Mouse (Mus musculus): ENCODE measurements around the gene Wars.

DNA sequence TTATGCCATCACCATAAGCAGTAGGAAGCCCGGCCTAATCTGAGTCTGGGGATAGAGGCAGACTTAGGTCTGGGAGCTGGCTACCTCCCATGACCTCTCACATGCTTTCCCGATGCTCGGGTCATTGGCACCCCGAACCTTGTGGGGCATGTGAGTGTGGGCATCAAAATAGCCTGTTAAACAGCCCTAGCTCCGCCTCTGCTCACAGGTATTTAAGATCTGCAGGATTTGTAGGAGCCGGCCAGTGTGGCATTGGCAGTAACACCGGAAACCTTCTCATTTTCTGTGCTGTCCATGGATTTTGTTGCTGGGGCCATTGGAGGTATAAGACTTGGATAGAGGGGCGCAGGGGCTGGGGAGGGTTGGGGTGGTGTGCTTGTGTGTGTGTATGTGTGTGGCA, 43.1 kb downstream of the Wars start:
- no peak for TF ChIP-seq CTCF (conservative IDR thresholded peaks at IDR 0.05; ENCODE audit: low read length)
- no peak for TF ChIP-seq NANOG (IDR thresholded peaks at IDR 0.05; ENCODE audit: borderline replicate concordance, low read length)
- no peak for TF ChIP-seq POU5F1 (IDR thresholded peaks at IDR 0.05; ENCODE audit: borderline replicate concordance, low read length)

All from E14TG2a.4 (cell line).